Mouse (Mus musculus): ENCODE measurements around the gene Bcl9. TPM values are rescaled to one million over a fixed set of nuclear protein-coding genes. Genes with fewer than 3 reads are reported as not detected.
A peak's percentile ranks its signal among the peaks of the same experiment; 100 is the strongest.

Bcl9 gene
- polyA plus RNA-seq, 1 experiment: 0.05 TPM

- Histone ChIP-seq H3K4me1 (ENCODE audit: control insufficient read depth) (peaks cover 28% of the 10 kb centered on the region), H3K36me3 (ENCODE audit: control insufficient read depth) (peaks cover 2% of the 10 kb centered on the region; the same call in 1 of the 2 replicates), H3K27me3 (ENCODE audit: control insufficient read depth) (no peaks in the 10 kb centered on the region), H3K4me3 (replicated peaks) (no peak overlapping the region), H3K9me3 (ENCODE audit: control insufficient read depth, low read length) (no peaks in the 10 kb centered on the region)
- TF ChIP-seq TAL1 (IDR thresholded peaks at IDR 0.05; ENCODE audit: low read length) (no peak), GATA1 (IDR thresholded peaks at IDR 0.05; ENCODE audit: low read length) (no peak)
Observed at GRCm38 (mm10) chr3:97159986-97160385, 137.7 kb downstream of the Bcl9 start.

DNA sequence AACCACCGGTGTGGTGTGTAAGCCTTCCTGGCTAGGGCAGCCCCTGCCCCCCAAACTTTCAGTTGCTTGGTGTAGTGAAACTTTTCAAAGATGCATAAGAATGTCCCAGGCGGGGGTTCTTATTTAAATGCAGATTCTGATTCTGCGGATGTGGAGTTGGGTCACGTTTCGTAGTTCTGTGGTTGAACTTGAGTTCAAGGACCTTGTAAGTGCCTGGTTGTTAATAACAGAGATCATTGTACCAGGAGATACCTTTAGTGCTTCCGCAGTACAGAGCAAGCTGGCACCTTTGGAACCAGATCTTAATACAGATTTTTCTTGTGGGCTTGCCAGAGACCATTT, 138.2 kb downstream of the Bcl9 start:
- H3K4me1 ChIP-seq (ENCODE audit: control insufficient read depth): peaks cover 24% of the 10 kb centered on the region
- peaks cover 2% of the 10 kb centered on the region; the same call in 1 of the 2 replicates for H3K36me3 ChIP-seq (ENCODE audit: control insufficient read depth)
- H3K4me3 ChIP-seq (replicated peaks): peak overlapping the region; percentile 66
- H3K27me3 ChIP-seq (ENCODE audit: control insufficient read depth): no peaks in the 10 kb centered on the region
- H3K9me3 ChIP-seq (ENCODE audit: control insufficient read depth, low read length): no peaks in the 10 kb centered on the region
- TF ChIP-seq GATA1 (IDR thresholded peaks at IDR 0.05; ENCODE audit: low read length): no peak
- TF ChIP-seq TAL1 (IDR thresholded peaks at IDR 0.05; ENCODE audit: low read length): no peak

GRCm38 (mm10) chr3:97158611-97159508, 138.9 kb downstream of the Bcl9 start, which contains the start of gene Acp6:
TSS of gene Acp6 (plus strand) at chr3:97158777.
- Histone ChIP-seq H3K9me3 (ENCODE audit: control insufficient read depth, low read length) (no peaks in the 10 kb centered on the region), H3K4me3 (replicated peaks) (peak within 1 kb of the TSS; percentile 66), H3K4me1 (ENCODE audit: control insufficient read depth) (peaks cover 20% of the 10 kb centered on the region), H3K27me3 (ENCODE audit: control insufficient read depth) (no peaks in the 10 kb centered on the region), H3K36me3 (ENCODE audit: control insufficient read depth) (peaks cover 2% of the 10 kb centered on the region; the same call in 1 of the 2 replicates)
- TF ChIP-seq TAL1 (IDR thresholded peaks at IDR 0.05; ENCODE audit: low read length) (no peak), GATA1 (IDR thresholded peaks at IDR 0.05; ENCODE audit: low read length) (no peak)

DNA sequence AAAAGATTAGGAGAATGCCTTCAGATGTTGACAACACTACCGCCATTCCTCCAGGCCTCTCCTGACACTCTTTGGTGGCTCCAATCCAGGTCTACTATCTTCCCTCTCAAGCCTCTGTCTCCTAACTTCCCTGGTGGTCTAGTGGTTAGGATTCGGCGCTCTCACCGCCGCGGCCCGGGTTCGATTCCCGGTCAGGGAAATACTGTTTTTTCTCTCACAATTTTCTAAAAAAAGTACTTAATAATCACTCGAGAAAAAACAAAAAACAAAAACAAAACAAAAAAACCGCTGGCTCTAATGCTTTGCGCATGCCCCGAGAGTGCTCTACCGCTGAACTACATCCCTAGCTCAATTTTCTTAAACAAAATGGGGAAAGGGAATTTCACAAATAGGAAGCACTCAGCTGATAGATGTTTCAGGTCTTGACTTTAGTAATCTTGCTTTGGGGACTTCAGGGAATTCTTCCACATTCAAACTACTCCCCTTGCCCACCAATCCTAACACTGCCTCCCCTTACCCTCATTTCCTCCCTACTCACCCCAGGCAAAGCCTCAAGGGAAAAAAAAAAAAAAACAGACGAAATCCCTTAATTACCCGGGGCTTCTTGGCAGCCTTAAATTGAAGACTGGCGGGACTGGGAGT, 139.6 kb downstream of the Bcl9 start:
- H3K36me3 ChIP-seq (ENCODE audit: control insufficient read depth): no peaks in the 10 kb centered on the region
- H3K9me3 ChIP-seq (ENCODE audit: control insufficient read depth, low read length): no peaks in the 10 kb centered on the region
- no peaks in the 10 kb centered on the region for H3K27me3 ChIP-seq (ENCODE audit: control insufficient read depth)
- TF ChIP-seq TAL1 (IDR thresholded peaks at IDR 0.05; ENCODE audit: low read length): no peak
- TF ChIP-seq GATA1 (IDR thresholded peaks at IDR 0.05; ENCODE audit: low read length): no peak
- peak overlapping the region; percentile 66 for H3K4me3 ChIP-seq (replicated peaks)
- H3K4me1 ChIP-seq (ENCODE audit: control insufficient read depth): peaks cover 20% of the 10 kb centered on the region

GRCm38 (mm10) chr3:97157308-97157707, 140.4 kb downstream of the Bcl9 start:
- Histone ChIP-seq H3K27me3 (ENCODE audit: control insufficient read depth) (no peaks in the 10 kb centered on the region), H3K4me1 (ENCODE audit: control insufficient read depth) (peaks cover 20% of the 10 kb centered on the region), H3K36me3 (ENCODE audit: control insufficient read depth) (no peaks in the 10 kb centered on the region), H3K4me3 (replicated peaks) (no peak overlapping the region), H3K9me3 (ENCODE audit: control insufficient read depth, low read length) (no peaks in the 10 kb centered on the region)
- TF ChIP-seq TAL1 (IDR thresholded peaks at IDR 0.05; ENCODE audit: low read length): no peak
- no peak for TF ChIP-seq GATA1 (IDR thresholded peaks at IDR 0.05; ENCODE audit: low read length)

GRCm38 (mm10) chr3:97156431-97156830, 141.3 kb downstream of the Bcl9 start:
- Histone ChIP-seq H3K36me3 (ENCODE audit: control insufficient read depth) (no peaks in the 10 kb centered on the region), H3K4me3 (replicated peaks) (no peak overlapping the region), H3K4me1 (ENCODE audit: control insufficient read depth) (peaks cover 20% of the 10 kb centered on the region), H3K27me3 (ENCODE audit: control insufficient read depth) (no peaks in the 10 kb centered on the region), H3K9me3 (ENCODE audit: control insufficient read depth, low read length) (no peaks in the 10 kb centered on the region)
- TF ChIP-seq GATA1 (IDR thresholded peaks at IDR 0.05; ENCODE audit: low read length): no peak
- no peak for TF ChIP-seq TAL1 (IDR thresholded peaks at IDR 0.05; ENCODE audit: low read length)

Other genes starting within 250 kb of the Bcl9 start
- gene Acp6, start 139.1 kb downstream of the Bcl9 start, polyA plus RNA-seq (2012): 0.23 and 0.34 TPM in 2 replicates
- not detected in 2 replicates for gene Olfr1402, start 124.1 kb upstream of the Bcl9 start, polyA plus RNA-seq (2012)

All from erythroblast, embryonic 14.5 days (primary cell).